Mouse (Mus musculus) embryonic facial prominence, embryonic 13.5 days (tissue): ENCODE results near the gene Ppm1d. TPM values are rescaled to one million over a fixed set of nuclear protein-coding genes. Genes with fewer than 3 reads are reported as not detected.

Experiments used
- ATAC-seq: fragments of 200-750 bp; cut with Nextera tagmentation; 2 replicates; pipeline ENCODE4 v1.8.0; 2017; ENCODE audit warnings: low read depth; ENCODE audit not compliant: insufficient number of reproducible peaks, insufficient read depth, low FRiP score, low TSS enrichment
- H3K27ac ChIP-seq: fragments of 300-500 bp; sonication (generic); 2 replicates; pipeline ENCODE4 v1.5.1; 2015; ENCODE audit warnings: moderate library complexity, mild to moderate bottlenecking, inconsistent platforms
- H3K27me3 ChIP-seq: fragments of 300-500 bp; sonication (generic); 2 replicates; pipeline ENCODE4 v1.6.1; 2015; ENCODE audit warnings: mild to moderate bottlenecking, inconsistent platforms
- H3K36me3 ChIP-seq: fragments of 300-500 bp; sonication (generic); 2 replicates; pipeline ENCODE4 v1.6.1; 2015; ENCODE audit warnings: mild to moderate bottlenecking, inconsistent platforms
- H3K4me1 ChIP-seq: fragments of 300-500 bp; sonication (generic); 2 replicates; pipeline ENCODE4 v1.6.1; 2015; ENCODE audit warnings: inconsistent platforms
- H3K4me2 ChIP-seq: fragments of 300-500 bp; sonication (generic); 2 replicates; pipeline ENCODE4 v1.6.1; 2015; ENCODE audit warnings: moderate library complexity, mild to moderate bottlenecking, inconsistent platforms
- H3K4me3 ChIP-seq: fragments of 300-500 bp; sonication (generic); 2 replicates; pipeline ENCODE4 v1.5.1; 2015; ENCODE audit warnings: mild to moderate bottlenecking, inconsistent platforms
- H3K9ac ChIP-seq: fragments of 300-500 bp; sonication (generic); 2 replicates; pipeline ENCODE4 v1.6.1; 2015; ENCODE audit warnings: mild to moderate bottlenecking, inconsistent platforms
- H3K9me3 ChIP-seq: fragments of 300-500 bp; sonication (generic); 2 replicates; pipeline ENCODE4 v1.6.1; 2016; ENCODE audit warnings: inconsistent platforms
- WGBS: fragments of 180-500 bp; shearing (Covaris S2); methylation state at CpG from one replicate; pipeline ENCODE4 v1.1.7; 2015; ENCODE audit warnings: mixed read lengths; 5-methylcytosine and 5-hydroxymethylcytosine counted together
- polyA plus RNA-seq: library from polyadenylated mRNA; unstranded; fragments of >200 nt; fragmentation: Nextera tagmentation; extraction: Ambion mirVana; gene quantifications from 2 replicates; pipeline ENCODE4 v1.2.1, GENCODE M21; 2015

The Ppm1d gene
- polyA plus RNA-seq, 1 experiment from 2014 or later = 19.5 TPM

DNA sequence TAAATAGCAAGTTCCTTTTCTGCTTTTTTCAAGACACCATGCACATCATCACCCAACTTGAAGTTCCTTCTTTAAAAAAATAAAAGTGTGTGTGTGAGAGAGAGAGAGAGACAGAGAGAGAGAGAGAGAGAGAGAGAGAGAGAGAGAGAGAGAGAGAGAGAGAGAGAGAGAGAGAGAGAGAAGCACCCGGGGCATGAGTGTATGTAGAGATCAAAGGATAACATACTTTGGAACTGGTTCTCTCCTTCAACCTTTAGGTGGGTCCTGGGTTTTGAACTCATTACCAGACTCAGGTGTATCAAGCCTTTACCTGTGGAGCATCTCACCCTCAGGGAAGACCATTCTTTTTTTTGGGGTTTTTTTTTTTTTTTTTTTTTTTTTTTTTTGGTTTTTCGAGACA is 9.2 kb upstream of the Ppm1d start:
- no peak for ATAC-seq
- H3K4me1 ChIP-seq = no peaks in the 10 kb centered on the region
- WGBS = 79% methylated on average over 2 of the region's 2 CpGs

DNA sequence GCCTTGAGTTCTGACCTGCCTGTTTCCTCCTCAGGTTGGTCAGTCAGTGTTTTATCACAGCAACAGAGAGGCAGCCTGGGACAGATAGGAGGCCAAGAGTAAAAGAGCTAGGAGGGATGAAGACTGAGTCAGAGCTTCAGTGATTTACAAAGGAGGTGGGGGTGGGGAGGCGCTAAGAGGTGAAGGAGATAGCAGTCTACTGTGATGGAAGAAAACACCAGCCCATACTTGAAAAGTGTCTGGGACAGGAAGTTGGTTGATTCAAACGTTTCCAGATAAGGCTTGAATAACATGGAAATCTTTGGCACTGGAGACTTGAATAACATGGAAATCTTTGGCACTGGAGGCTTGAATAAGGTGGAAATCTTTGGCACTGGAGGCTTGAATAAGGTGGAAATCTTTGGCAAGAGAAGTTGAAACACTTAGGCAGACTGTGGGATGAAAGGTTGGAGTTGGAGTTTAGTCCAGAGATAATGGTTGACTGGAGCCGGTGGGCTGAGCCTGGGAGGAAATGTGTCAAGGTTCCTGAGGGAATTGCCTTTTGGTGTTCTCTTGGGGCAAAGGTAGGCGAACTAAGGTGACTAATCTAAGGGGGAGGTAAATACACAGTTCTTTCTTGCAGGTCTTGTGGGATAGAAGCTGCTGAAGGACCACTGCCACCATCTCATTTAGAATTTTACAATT is 4.3 kb upstream of the Ppm1d start:
- H3K4me1 ChIP-seq = no peaks in the 10 kb centered on the region
- H3K9ac ChIP-seq = no peak overlapping the region
- H3K36me3 ChIP-seq = no peaks in the 10 kb centered on the region
- H3K4me2 ChIP-seq = no peak overlapping the region
- 61% methylated on average over 4 of the region's 4 CpGs for WGBS
- no peaks in the 10 kb centered on the region for H3K9me3 ChIP-seq
- no peak overlapping the region for H3K27ac ChIP-seq
- no peaks in the 10 kb centered on the region for H3K27me3 ChIP-seq
- no peak overlapping the region for H3K4me3 ChIP-seq
- no peak for ATAC-seq

More for the DNA sequence above, 9.2 kb upstream of the Ppm1d start:
- no peak overlapping the region for H3K4me3 ChIP-seq
- H3K9ac ChIP-seq = no peak overlapping the region
- no peak overlapping the region for H3K27ac ChIP-seq
- H3K36me3 ChIP-seq = no peaks in the 10 kb centered on the region
- no peaks in the 10 kb centered on the region for H3K9me3 ChIP-seq
- H3K4me2 ChIP-seq = no peak overlapping the region
- H3K27me3 ChIP-seq = no peaks in the 10 kb centered on the region

DNA sequence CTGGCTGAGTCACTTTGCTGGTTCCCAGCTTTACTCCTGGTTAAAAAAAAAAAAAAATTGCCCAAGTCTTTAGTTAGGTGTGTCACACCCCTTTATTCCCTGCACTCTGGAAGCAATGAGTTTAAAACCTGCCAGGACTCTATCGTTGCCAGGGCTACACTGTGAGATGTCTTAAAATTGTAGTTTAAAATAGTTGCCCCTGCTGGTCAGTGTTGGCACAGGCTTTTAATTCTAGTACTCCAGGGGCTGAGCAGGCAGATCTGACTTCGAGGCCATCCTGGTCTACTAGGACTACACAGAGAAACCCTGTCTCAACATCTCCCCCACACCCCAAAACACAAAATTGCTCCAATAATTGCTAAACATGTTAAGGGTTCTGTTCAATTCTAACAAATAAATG is 2.2 kb upstream of the Ppm1d start:
- Histone ChIP-seq H3K9me3 (no peaks in the 10 kb centered on the region), H3K27ac (no peak overlapping the region), H3K4me3 (no peak overlapping the region), H3K4me2 (no peak overlapping the region), H3K9ac (no peak overlapping the region), H3K36me3 (no peaks in the 10 kb centered on the region), H3K27me3 (no peaks in the 10 kb centered on the region), H3K4me1 (peaks cover 9% of the 10 kb centered on the region)
- 79% methylated on average over 2 of the region's 2 CpGs for WGBS
- ATAC-seq = no peak

DNA sequence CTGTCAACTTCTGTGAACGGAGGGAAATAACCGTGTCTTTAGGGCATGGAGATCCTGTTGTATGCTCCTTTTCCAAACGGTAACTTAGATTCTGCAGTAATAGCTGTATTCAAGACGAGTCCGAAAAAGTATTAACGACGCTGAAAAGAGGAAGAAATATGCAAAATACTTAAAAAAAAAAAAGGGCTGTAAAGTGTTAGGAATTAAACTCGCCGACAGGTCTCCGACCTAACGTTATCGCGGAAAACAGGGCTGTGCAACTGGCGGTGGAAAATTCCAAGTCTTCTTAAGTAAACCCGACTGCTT is 684 bp upstream of the Ppm1d start:
- Histone ChIP-seq H3K27ac (peak overlapping the region; percentile 72), H3K4me1 (peaks cover 15% of the 10 kb centered on the region), H3K27me3 (no peaks in the 10 kb centered on the region), H3K9ac (peak overlapping the region; percentile 76), H3K4me3 (peak overlapping the region; percentile 95), H3K36me3 (peaks cover 10% of the 10 kb centered on the region), H3K4me2 (peak overlapping the region; percentile 78), H3K9me3 (no peaks in the 10 kb centered on the region)
- ATAC-seq = no peak
- 1% methylated on average over 15 of the region's 15 CpGs for WGBS

DNA sequence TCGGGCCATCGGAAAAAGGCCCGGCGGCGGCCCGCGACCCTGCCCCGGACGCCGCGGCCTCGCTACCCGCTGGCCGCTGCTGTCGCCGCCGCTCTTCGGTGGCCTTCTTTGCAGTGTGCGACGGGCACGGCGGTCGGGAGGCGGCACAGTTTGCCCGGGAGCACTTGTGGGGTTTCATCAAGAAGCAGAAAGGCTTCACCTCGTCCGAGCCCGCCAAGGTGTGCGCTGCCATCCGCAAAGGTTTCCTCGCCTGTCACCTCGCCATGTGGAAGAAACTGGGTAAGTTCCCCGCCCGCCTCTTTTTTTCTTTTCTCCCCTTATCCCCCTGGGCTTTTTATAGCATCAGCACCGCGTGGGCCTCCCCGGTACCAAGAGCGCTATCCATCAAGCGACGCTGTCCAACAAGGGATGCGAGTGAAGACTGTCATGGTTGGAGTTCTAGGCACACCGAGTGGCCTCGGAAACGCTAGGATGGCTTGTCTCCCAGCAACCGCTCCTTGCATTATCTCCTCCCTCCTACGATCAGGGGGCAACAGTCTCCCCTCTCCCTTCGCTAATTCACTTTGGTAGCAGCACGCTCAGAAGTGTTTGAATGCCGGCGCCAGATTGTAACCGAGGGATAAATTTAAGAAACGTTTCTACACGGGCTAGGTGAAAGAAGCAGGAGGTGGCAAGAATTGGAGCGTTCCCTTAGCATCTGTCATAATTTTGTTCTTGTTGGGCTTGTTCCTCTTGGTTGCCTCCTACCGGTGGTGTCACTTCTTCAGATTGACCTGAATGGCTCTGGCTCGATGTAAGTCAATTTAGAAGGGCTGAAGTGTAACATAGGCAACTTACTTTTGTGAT is 824 bp downstream of the Ppm1d start:
- Histone ChIP-seq H3K4me3 (peak overlapping the region; percentile 95), H3K36me3 (peaks cover 11% of the 10 kb centered on the region)
- ATAC-seq = peak; percentile 34; the same call in 1 of the 2 replicates

DNA sequence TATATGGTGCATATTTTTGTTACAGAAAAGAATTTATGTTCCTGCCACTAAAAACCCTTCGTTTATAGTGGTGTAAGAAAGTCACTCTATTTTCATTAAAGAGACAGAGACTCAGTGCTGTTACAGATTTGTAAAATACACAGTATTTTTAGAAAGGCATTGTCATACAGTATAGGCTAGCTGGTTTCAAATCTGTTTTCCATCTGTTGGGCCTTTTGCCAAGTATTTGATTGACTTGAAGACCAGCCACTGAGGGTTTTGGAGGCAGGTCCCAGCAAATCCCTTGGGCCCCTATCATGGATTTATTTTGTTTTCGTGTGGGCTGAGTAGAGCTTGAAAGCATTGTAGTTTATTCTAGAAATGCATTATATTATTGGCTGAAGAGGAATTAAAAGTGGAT is 1.8 kb downstream of the Ppm1d start:
- H3K4me3 ChIP-seq = peak overlapping the region; percentile 95
- peak overlapping the region; percentile 97; the same call in 1 of the 2 replicates for H3K9ac ChIP-seq
- no peaks in the 10 kb centered on the region for H3K27me3 ChIP-seq
- H3K4me2 ChIP-seq = peak overlapping the region; percentile 78
- H3K27ac ChIP-seq = peak overlapping the region; percentile 91
- peaks cover 15% of the 10 kb centered on the region for H3K4me1 ChIP-seq
- H3K9me3 ChIP-seq = no peaks in the 10 kb centered on the region
- 5% methylated on average over 2 of the region's 2 CpGs for WGBS
- no peak for ATAC-seq
- H3K36me3 ChIP-seq = peaks cover 11% of the 10 kb centered on the region

More for the DNA sequence above, 824 bp downstream of the Ppm1d start:
- Histone ChIP-seq H3K9ac (peak overlapping the region; percentile 97), H3K9me3 (no peaks in the 10 kb centered on the region), H3K4me2 (peak overlapping the region; percentile 78), H3K4me1 (peaks cover 15% of the 10 kb centered on the region), H3K27me3 (no peaks in the 10 kb centered on the region), H3K27ac (peak overlapping the region; percentile 91)
- WGBS = under 1% methylated on average over 56 of the region's 56 CpGs

DNA sequence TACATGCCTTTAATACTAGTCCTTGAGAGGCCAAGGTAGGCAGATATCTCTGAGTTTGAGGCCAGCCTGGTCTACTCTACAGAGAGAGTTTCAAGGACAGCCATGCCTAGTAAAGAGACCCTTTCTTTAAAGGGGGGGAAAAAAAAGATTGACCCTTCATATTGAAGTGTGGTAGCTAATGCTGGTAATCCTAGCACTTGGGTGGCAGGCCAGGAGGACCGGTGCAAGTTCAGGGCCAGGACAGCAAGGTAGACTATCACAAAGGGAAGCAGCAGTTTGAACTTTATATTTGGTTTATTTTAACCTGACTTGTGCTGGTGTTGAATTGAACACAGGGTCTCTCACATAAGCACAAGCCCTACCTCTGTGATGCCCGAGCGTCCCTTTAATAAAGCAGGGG is 2.3 kb downstream of the Ppm1d start:
- ATAC-seq = no peak
- Histone ChIP-seq H3K9me3 (no peaks in the 10 kb centered on the region), H3K36me3 (peaks cover 11% of the 10 kb centered on the region), H3K4me2 (peak overlapping the region; percentile 78), H3K4me1 (peaks cover 15% of the 10 kb centered on the region), H3K27me3 (no peaks in the 10 kb centered on the region), H3K9ac (peak overlapping the region; percentile 56; the same call in 1 of the 2 replicates), H3K4me3 (peak overlapping the region; percentile 95), H3K27ac (peak overlapping the region; percentile 48; the same call in 1 of the 2 replicates)
- 77% methylated on average over 3 of the region's 3 CpGs for WGBS

DNA sequence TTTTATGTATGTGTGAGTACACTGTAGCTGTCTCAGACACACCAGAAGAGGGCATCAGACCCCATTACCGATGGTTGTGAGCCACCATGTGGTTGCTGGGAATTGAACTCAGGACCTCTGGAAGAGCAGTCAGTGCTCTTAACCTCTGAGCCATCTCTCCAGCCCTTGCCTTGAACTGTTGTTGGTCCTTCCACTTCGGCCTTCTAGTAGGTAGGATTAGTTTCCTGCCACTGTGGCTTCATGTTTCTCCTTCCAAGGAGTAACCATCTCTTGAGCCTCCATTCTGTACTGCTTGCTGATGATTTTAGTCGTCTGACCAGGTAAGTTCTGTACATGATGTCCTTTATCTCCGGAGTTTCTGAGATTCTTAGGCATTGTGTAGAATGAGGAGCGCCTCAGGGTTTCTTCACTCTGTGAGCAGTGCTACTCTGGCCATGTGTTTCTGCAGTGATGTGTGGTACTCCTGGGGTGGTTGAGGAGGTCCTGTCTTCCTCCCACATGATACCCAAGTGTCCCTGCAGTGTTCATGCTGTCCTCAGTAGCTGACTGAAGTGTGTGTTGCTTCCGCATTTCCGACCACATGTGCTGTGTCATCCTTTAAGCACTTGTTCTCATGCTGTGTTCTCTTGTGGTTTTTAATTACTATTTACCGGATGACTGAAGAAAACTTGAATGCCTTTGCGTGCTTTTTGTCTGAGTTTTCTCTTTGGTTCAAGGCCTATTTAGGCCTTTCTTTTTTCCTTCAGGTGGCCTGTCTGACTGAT is 12.7 kb downstream of the Ppm1d start:
- ATAC-seq = no peak
- Histone ChIP-seq H3K9ac (no peak overlapping the region), H3K27ac (no peak overlapping the region), H3K4me3 (no peak overlapping the region), H3K9me3 (no peaks in the 10 kb centered on the region), H3K27me3 (no peaks in the 10 kb centered on the region), H3K4me1 (no peaks in the 10 kb centered on the region), H3K36me3 (peaks cover 5% of the 10 kb centered on the region), H3K4me2 (no peak overlapping the region)
- 78% methylated on average over 9 of the region's 9 CpGs for WGBS

DNA sequence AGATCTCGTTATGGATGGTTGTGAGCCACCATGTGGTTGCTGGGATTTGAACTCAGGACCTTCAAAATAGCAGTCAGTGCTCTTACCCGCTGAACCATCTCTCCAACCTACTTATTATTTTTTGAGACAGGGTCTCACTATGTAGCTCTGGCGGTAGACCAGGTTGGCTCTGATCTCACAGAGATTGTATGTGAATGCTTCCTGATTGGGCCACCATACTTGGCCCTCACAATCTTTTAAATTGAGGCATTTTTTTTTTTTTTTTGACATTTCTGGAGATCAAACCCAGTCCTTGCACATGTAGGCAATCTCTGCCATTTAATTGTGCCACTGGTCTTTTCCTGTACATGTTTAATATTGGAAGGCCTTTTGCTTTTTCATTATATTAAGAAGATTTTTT is 17.7 kb downstream of the Ppm1d start:
- Histone ChIP-seq H3K36me3 (peaks cover 46% of the 10 kb centered on the region), H3K4me1 (no peaks in the 10 kb centered on the region), H3K4me3 (no peak overlapping the region), H3K4me2 (no peak overlapping the region), H3K9ac (no peak overlapping the region), H3K9me3 (no peaks in the 10 kb centered on the region), H3K27ac (no peak overlapping the region), H3K27me3 (no peaks in the 10 kb centered on the region)
- WGBS = 95% methylated on average over 3 of the region's 3 CpGs
- no peak for ATAC-seq

DNA sequence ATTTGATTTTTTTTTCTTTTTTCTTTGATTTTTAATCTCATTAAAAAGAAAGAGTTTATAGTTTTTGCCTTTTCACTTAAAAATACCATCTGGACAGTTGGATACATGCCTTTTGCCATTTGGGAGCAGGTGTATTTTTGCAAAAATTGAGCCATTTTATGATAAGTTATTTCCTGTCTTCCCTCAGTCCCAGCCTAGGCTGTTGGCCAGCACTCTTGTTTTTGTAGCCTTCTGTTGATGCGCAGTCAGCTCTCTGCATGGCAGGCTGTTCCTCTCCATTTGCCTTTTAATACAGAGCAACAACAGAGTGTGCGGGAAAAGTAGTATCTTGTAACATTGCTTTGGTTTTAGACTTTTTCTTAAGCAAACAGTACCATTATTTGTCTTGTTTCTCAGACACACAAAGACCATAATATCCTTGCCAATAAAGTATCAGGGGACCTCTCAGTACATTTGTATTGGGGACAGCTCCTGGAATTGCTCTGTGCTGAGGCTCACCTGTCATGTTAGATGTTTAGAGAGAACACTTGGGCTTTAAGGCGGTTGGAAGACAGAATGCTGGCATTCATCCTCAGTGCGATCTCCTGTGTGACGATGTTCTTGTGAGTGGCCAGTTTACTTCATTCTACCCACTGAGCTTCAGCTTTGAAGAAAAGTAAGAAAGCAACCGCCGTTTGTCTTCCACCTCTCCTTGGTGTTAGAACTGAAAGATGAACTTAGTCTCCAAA is 18.3 kb downstream of the Ppm1d start:
- 93% methylated on average over 7 of the region's 7 CpGs for WGBS
- Histone ChIP-seq H3K9me3 (no peaks in the 10 kb centered on the region), H3K36me3 (peaks cover 52% of the 10 kb centered on the region), H3K27ac (no peak overlapping the region), H3K4me2 (no peak overlapping the region), H3K9ac (no peak overlapping the region), H3K4me3 (no peak overlapping the region), H3K27me3 (no peaks in the 10 kb centered on the region), H3K4me1 (no peaks in the 10 kb centered on the region)
- no peak for ATAC-seq

DNA sequence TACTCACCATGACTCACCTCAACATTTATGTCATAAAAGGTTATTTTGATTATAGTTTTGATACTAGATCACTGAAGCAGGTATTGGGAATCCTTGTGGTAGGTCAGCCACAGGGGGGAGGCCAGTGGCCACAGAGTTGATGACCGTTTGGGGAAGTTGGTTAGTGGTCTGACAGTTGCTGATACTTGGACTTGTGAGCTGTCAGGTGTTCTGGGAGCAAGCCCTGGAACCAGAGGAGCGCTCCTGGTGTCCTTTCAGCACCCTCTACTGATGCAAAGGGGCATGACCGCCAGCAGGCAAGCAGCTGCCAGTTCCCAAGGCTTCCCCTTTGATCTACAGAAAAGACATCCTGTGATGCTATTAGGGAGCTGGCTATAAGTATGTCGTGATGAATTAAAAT is 23.7 kb downstream of the Ppm1d start:
- Histone ChIP-seq H3K36me3 (peaks cover 69% of the 10 kb centered on the region), H3K9me3 (no peaks in the 10 kb centered on the region), H3K27me3 (no peaks in the 10 kb centered on the region), H3K4me2 (no peak overlapping the region), H3K4me1 (no peaks in the 10 kb centered on the region), H3K9ac (no peak overlapping the region), H3K4me3 (no peak overlapping the region), H3K27ac (no peak overlapping the region)
- WGBS = 56% methylated on average over 4 of the region's 4 CpGs
- no peak for ATAC-seq
